Comparison of ENCODE assay signal across 21 mouse cellular contexts in genomic region chr2:128902843-128903242, GRCm38 (mm10). TPM values are rescaled to one million over a fixed set of nuclear protein-coding genes. Genes with fewer than 3 reads are reported as not detected.
"Had no signal": no experiment of that assay in that cellular context is flagged by ENCODE, and none has a peak within 500 bp of the region (broad histone marks: within the 10 kb centered on the region; RNA-seq: fewer than 3 reads in every experiment).

No protein-coding gene starts in this region.

- H3K27me3 ChIP-seq: midbrain, embryonic 12.5 days; neural tube, embryonic 13.5 days; neural tube, embryonic 15.5 days had no signal

- H3K9ac ChIP-seq: lung, embryonic 14.5 days; midbrain, embryonic 12.5 days; neural tube, embryonic 13.5 days; neural tube, embryonic 15.5 days had no signal

- H3K27ac ChIP-seq: midbrain, embryonic 10.5 days; midbrain, embryonic 12.5 days; neural tube, embryonic 13.5 days; neural tube, embryonic 15.5 days had no signal

- H3K36me3 ChIP-seq: midbrain, embryonic 10.5 days; midbrain, embryonic 12.5 days; neural tube, embryonic 13.5 days; neural tube, embryonic 15.5 days had no signal

- DNase-seq: lung, adult 18-20 months; lung, embryonic 14.5 days; lung, postnatal 10 days; lung, postnatal 4 days; midbrain, embryonic 14.5 days; retina, postnatal 1 day; right cerebral cortex, adult 18-20 months; right cerebral cortex, postnatal 25 days; right cerebral cortex, postnatal 4 days; spleen, adult 18-20 months; thymus, adult 18-20 months; thymus, postnatal 14 days; thymus, postnatal 36 days had no signal

- ATAC-seq: midbrain, embryonic 16.5 days had no signal

- H3K4me2 ChIP-seq: lung, embryonic 14.5 days; midbrain, embryonic 12.5 days; neural tube, embryonic 13.5 days; neural tube, embryonic 15.5 days had no signal

- H3K4me1 ChIP-seq: midbrain, embryonic 10.5 days; midbrain, embryonic 12.5 days; neural tube, embryonic 13.5 days; neural tube, embryonic 15.5 days had no signal

- H3K9me3 ChIP-seq: midbrain, embryonic 12.5 days had no signal

- H3K4me3 ChIP-seq: midbrain, embryonic 10.5 days; midbrain, embryonic 12.5 days; myocyte; neural tube, embryonic 13.5 days; neural tube, embryonic 15.5 days had no signal

RNA-seq across cellular contexts. Expression of gene Fbln7, which starts 40.1 kb away (rescaled TPM):
- total RNA-seq: megakaryocyte, adult 5-6 weeks; megakaryocyte-erythroid progenitor cell, adult 5-6 weeks had no signal
